Mouse (Mus musculus) T-cell, adult 66 days (primary cell): Measurements from ENCODE around the gene Fxyd6. TPM values are rescaled to one million over a fixed set of nuclear protein-coding genes. Genes with fewer than 3 reads are reported as not detected.

Experiments
- total RNA-seq, 2 experiments: library from RNA; stranded (reverse); gene quantifications; 3 replicates in 1 of 2; 4 replicates in 1 of 2; pipeline ENCODE4 v1.2.4; 2023

Gene Fxyd6
- total RNA-seq, result under 1 TPM in 1 of 2 experiments, not detected in 1; 0.50 TPM

DNA sequence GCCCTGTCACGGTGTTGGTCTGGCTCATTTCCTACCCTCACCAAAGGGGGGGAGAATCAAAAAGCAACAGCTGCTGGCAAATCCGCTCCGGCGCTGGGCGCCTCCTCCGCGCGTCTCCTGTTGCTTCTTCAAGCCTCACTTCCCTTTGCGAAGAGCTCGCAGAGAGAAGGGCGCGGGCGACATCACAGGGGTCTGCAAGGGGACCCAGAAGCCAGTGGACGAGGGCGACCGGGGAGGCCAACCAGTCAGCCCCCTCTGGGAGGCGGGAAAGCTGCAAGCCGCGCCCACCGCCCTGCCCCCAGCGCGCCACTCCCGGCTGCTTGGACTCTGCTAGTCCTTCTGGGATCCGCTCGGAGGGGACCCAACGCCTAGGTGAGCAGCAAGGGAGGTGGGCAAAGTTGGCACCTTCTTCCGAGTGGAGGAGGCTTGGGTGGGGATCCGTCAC lies at the start of gene Fxyd6:
Gene Fxyd6, plus strand, starts transcription at position 69 of the 445 bp plus-strand sequence.

DNA sequence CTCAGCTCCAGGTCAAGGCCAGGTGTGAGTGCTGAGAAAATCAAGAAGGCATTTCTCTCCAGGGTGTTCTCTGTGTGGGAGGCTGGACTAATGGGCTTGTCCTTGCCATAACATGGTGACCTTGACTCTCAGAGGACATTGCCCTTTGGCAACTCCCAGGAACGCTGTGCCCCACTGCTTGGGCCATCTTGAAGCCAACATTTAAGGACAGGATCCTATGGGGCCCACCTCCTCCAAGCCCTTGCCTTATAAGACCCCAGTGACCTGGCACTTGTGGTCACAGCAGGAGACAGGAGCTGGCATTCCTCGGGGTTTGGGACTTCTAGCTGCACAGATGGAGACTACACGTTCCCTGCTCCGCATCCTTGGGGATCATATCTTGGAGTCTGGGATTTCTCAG lies 29.4 kb downstream of the Fxyd6 start, which contains the start of gene Fxyd2:
Gene Fxyd2, plus strand, starts transcription at position 236 of the 400 bp plus-strand sequence.

GRCm38 (mm10) chr9:45426456-45426855 lies 56.5 kb downstream of the Fxyd6 start, which contains the start of gene Dscaml1:
Dscaml1 (plus strand) TSS chr9:45426628.

Other genes starting within 250 kb of the Fxyd6 start
- gene Scn4b, start 231.8 kb upstream of the Fxyd6 start, total RNA-seq, result not detected
- gene BC049352, start 188.2 kb upstream of the Fxyd6 start, total RNA-seq, result under 1 TPM in 1 of 2 experiments, not detected in 1; 0.44 TPM
- not detected for gene Tmprss4, start 166.1 kb upstream of the Fxyd6 start, total RNA-seq
- gene Il10ra, start 101.0 kb upstream of the Fxyd6 start, total RNA-seq, result 10 to 100 TPM; 20.2 to 24.7 TPM
- gene Tmprss13, start 51.1 kb upstream of the Fxyd6 start, total RNA-seq, result under 1 TPM; 0.18 to 0.61 TPM
- gene Fxyd2, start 29.5 kb downstream of the Fxyd6 start, total RNA-seq, result not detected
- gene Dscaml1, start 56.4 kb downstream of the Fxyd6 start, total RNA-seq, result not detected